Mouse (Mus musculus) MEL (cell line): Measurements from ENCODE around the gene Acadm.

Experiments
- CHD1 ChIP-seq: IDR thresholded peaks from 2 replicates; pipeline ENCODE4 v1.6.1; 2012; ENCODE audit warnings: low read depth, mild to moderate bottlenecking, inconsistent platforms, low read length, improper control_type of control experiment
- EP300 ChIP-seq, 2 experiments: IDR thresholded peaks; 2 replicates each; pipeline ENCODE4 v1.6.1; 2011; ENCODE audit warnings: improper control_type of control experiment in 2 of 2, low read length in 2 of 2, low read depth in 1 of 2, mild to moderate bottlenecking in 1 of 2
- POLR2A ChIP-seq, 2 experiments: IDR thresholded peaks; 2 replicates each; pipeline ENCODE4 v1.6.1; 2011 to 2012; ENCODE audit warnings: low read length in 2 of 2, mild to moderate bottlenecking in 2 of 2, control low read depth in 1 of 2, improper control_type of control experiment in 1 of 2, low read depth in 1 of 2, moderate library complexity in 1 of 2; ENCODE audit not compliant: control insufficient read depth in 1 of 2, insufficient read depth in 1 of 2, poor library complexity in 1 of 2

DNA sequence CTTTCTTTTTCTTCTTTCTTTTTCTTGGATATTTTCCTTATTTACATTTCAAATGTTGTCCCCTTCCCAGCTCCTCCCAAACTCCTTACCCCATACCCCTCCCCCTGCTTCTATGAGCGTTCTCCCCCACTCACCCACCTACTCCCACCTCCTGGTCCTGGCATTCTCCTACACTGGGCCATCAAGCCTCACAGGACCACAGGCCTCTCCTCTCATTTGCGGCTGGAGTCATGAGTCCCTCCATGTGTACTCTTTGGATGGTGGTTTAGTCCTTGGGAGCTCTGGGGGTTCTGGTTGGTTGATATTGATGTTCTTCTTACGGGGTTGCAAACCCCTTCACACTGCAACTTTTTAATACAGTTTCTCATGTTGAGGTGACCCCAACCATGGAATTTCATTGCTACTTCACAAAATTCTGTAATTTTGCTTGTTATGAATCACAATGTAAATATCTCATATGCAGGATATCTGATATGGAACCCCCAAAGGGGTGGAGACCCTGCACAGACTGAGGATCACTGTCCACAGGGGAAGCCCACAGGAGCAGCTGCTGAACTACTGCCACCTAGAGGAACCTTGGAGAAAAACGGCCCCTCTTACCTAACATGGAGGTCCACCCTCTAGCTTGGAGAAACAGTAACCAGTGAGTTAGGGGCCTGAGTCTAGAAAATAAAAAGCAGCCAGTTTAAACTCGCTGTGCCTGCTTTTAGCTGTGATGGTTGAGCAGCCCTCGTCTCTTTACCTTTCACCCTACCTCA is 17.4 kb upstream of the Acadm start:
- TF ChIP-seq EP300 (IDR thresholded peaks at IDR 0.05; ENCODE audit: low read depth in 1 of 2, low read length in 2 of 2) (no peak), POLR2A (IDR thresholded peaks at IDR 0.05; ENCODE audit: control insufficient read depth in 1 of 2, insufficient read depth in 1 of 2, low read depth in 1 of 2, low read length in 2 of 2, poor library complexity in 1 of 2) (no peak), CHD1 (no peak)
